Mouse (Mus musculus): ENCODE measurements around the gene Fgfr2. TPM values are rescaled to one million over a fixed set of nuclear protein-coding genes. Genes with fewer than 3 reads are reported as not detected.
A peak's percentile ranks its signal among the peaks of the same experiment; 100 is the strongest.

Fgfr2 gene
- polyA plus RNA-seq, 1 experiment = 14.8 TPM

- Histone ChIP-seq H3K27me3 (replicated peaks; ENCODE audit: control insufficient read depth, insufficient read depth, low read length) (no peaks in the 10 kb centered on the region), H3K4me3 (ENCODE audit: insufficient read depth, low read depth, low read length) (no peak overlapping the region), H3K36me3 (ENCODE audit: control insufficient read depth, insufficient read depth, low read length) (no peaks in the 10 kb centered on the region), H3K27ac (ENCODE audit: insufficient read depth, low read depth, low read length) (no peak overlapping the region), H3K4me1 (ENCODE audit: control insufficient read depth, insufficient read depth, low read length) (peaks cover 62% of the 10 kb centered on the region)
- 88% methylated on average over 5 of the region's 5 CpGs for WGBS
- no peak for DNase-seq
- TF ChIP-seq POLR2A (IDR thresholded peaks at IDR 0.05; ENCODE audit: low read depth, low read length) (no peak), CTCF (conservative IDR thresholded peaks at IDR 0.05; ENCODE audit: insufficient read depth, insufficient read length, low read depth, low read length) (peak; percentile 35)
These were observed 68.7 kb downstream of the Fgfr2 start for GRCm38 (mm10) chr7:133054486-133054885.

GRCm38 (mm10) chr7:133053757-133054156 lies 69.4 kb downstream of the Fgfr2 start:
- no peaks in the 10 kb centered on the region for H3K36me3 ChIP-seq (ENCODE audit: control insufficient read depth, insufficient read depth, low read length)

GRCm38 (mm10) chr7:133052819-133053218 lies 70.3 kb downstream of the Fgfr2 start:
- no peaks in the 10 kb centered on the region for H3K36me3 ChIP-seq (ENCODE audit: control insufficient read depth, insufficient read depth, low read length)
- no peaks in the 10 kb centered on the region for H3K27me3 ChIP-seq (replicated peaks; ENCODE audit: control insufficient read depth, insufficient read depth, low read length)
- peak; percentile 80 for DNase-seq
- WGBS = 42% methylated on average over 8 of the region's 8 CpGs
- TF ChIP-seq POLR2A (IDR thresholded peaks at IDR 0.05; ENCODE audit: low read depth, low read length) = no peak
- no peak for TF ChIP-seq CTCF (conservative IDR thresholded peaks at IDR 0.05; ENCODE audit: insufficient read depth, insufficient read length, low read depth, low read length)
- H3K4me1 ChIP-seq (ENCODE audit: control insufficient read depth, insufficient read depth, low read length) = peaks cover 52% of the 10 kb centered on the region
- H3K27ac ChIP-seq (ENCODE audit: insufficient read depth, low read depth, low read length) = peak overlapping the region; percentile 39
- no peak overlapping the region for H3K4me3 ChIP-seq (ENCODE audit: insufficient read depth, low read depth, low read length)

More at GRCm38 (mm10) chr7:133053757-133054156, 69.4 kb downstream of the Fgfr2 start:
- peak; percentile 47 for DNase-seq
- WGBS = 52% methylated on average over 9 of the region's 9 CpGs
- H3K27me3 ChIP-seq (replicated peaks; ENCODE audit: control insufficient read depth, insufficient read depth, low read length) = no peaks in the 10 kb centered on the region
- no peak overlapping the region for H3K4me3 ChIP-seq (ENCODE audit: insufficient read depth, low read depth, low read length)
- TF ChIP-seq CTCF (conservative IDR thresholded peaks at IDR 0.05; ENCODE audit: insufficient read depth, insufficient read length, low read depth, low read length) = no peak
- no peak for TF ChIP-seq POLR2A (IDR thresholded peaks at IDR 0.05; ENCODE audit: low read depth, low read length)
- peaks cover 55% of the 10 kb centered on the region for H3K4me1 ChIP-seq (ENCODE audit: control insufficient read depth, insufficient read depth, low read length)
- no peak overlapping the region for H3K27ac ChIP-seq (ENCODE audit: insufficient read depth, low read depth, low read length)

GRCm38 (mm10) chr7:133050681-133051080 lies 72.5 kb downstream of the Fgfr2 start:
- WGBS = 35% methylated on average over 6 of the region's 6 CpGs
- H3K4me3 ChIP-seq (ENCODE audit: insufficient read depth, low read depth, low read length) = no peak overlapping the region
- H3K27ac ChIP-seq (ENCODE audit: insufficient read depth, low read depth, low read length) = peak overlapping the region; percentile 32
- DNase-seq = peak; percentile 81
- H3K36me3 ChIP-seq (ENCODE audit: control insufficient read depth, insufficient read depth, low read length) = no peaks in the 10 kb centered on the region
- H3K4me1 ChIP-seq (ENCODE audit: control insufficient read depth, insufficient read depth, low read length) = peaks cover 48% of the 10 kb centered on the region
- no peak for TF ChIP-seq POLR2A (IDR thresholded peaks at IDR 0.05; ENCODE audit: low read depth, low read length)
- TF ChIP-seq CTCF (conservative IDR thresholded peaks at IDR 0.05; ENCODE audit: insufficient read depth, insufficient read length, low read depth, low read length) = no peak
- no peaks in the 10 kb centered on the region for H3K27me3 ChIP-seq (replicated peaks; ENCODE audit: control insufficient read depth, insufficient read depth, low read length)

GRCm38 (mm10) chr7:133048085-133048630 lies 75.0 kb downstream of the Fgfr2 start:
- H3K4me3 ChIP-seq (ENCODE audit: insufficient read depth, low read depth, low read length) = no peak overlapping the region
- H3K27me3 ChIP-seq (replicated peaks; ENCODE audit: control insufficient read depth, insufficient read depth, low read length) = no peaks in the 10 kb centered on the region
- H3K36me3 ChIP-seq (ENCODE audit: control insufficient read depth, insufficient read depth, low read length) = no peaks in the 10 kb centered on the region
- no peak for DNase-seq
- 65% methylated on average over 3 of the region's 3 CpGs for WGBS
- TF ChIP-seq CTCF (conservative IDR thresholded peaks at IDR 0.05; ENCODE audit: insufficient read depth, insufficient read length, low read depth, low read length) (no peak), POLR2A (IDR thresholded peaks at IDR 0.05; ENCODE audit: low read depth, low read length) (no peak)
- H3K4me1 ChIP-seq (ENCODE audit: control insufficient read depth, insufficient read depth, low read length) = peaks cover 40% of the 10 kb centered on the region
- H3K27ac ChIP-seq (ENCODE audit: insufficient read depth, low read depth, low read length) = no peak overlapping the region

- DNase-seq = peak; percentile 52
- H3K4me3 ChIP-seq (ENCODE audit: insufficient read depth, low read depth, low read length) = no peak overlapping the region
- H3K27ac ChIP-seq (ENCODE audit: insufficient read depth, low read depth, low read length) = no peak overlapping the region
- no peak for TF ChIP-seq POLR2A (IDR thresholded peaks at IDR 0.05; ENCODE audit: low read depth, low read length)
- peak; percentile 30; the same call in 1 of the 2 replicates for TF ChIP-seq CTCF (conservative IDR thresholded peaks at IDR 0.05; ENCODE audit: insufficient read depth, insufficient read length, low read depth, low read length)
- WGBS = 58% methylated on average over 4 of the region's 4 CpGs
- H3K4me1 ChIP-seq (ENCODE audit: control insufficient read depth, insufficient read depth, low read length) = peaks cover 34% of the 10 kb centered on the region
- H3K36me3 ChIP-seq (ENCODE audit: control insufficient read depth, insufficient read depth, low read length) = no peaks in the 10 kb centered on the region
- H3K27me3 ChIP-seq (replicated peaks; ENCODE audit: control insufficient read depth, insufficient read depth, low read length) = no peaks in the 10 kb centered on the region
These were observed 75.9 kb downstream of the Fgfr2 start for GRCm38 (mm10) chr7:133047287-133047686.

GRCm38 (mm10) chr7:133044721-133045120 lies 78.4 kb downstream of the Fgfr2 start:
- peaks cover 17% of the 10 kb centered on the region for H3K4me1 ChIP-seq (ENCODE audit: control insufficient read depth, insufficient read depth, low read length)
- TF ChIP-seq CTCF (conservative IDR thresholded peaks at IDR 0.05; ENCODE audit: insufficient read depth, insufficient read length, low read depth, low read length) = no peak
- TF ChIP-seq POLR2A (IDR thresholded peaks at IDR 0.05; ENCODE audit: low read depth, low read length) = no peak
- no peaks in the 10 kb centered on the region for H3K36me3 ChIP-seq (ENCODE audit: control insufficient read depth, insufficient read depth, low read length)
- H3K27me3 ChIP-seq (replicated peaks; ENCODE audit: control insufficient read depth, insufficient read depth, low read length) = no peaks in the 10 kb centered on the region
- WGBS = 44% methylated on average over 4 of the region's 4 CpGs
- no peak overlapping the region for H3K27ac ChIP-seq (ENCODE audit: insufficient read depth, low read depth, low read length)
- H3K4me3 ChIP-seq (ENCODE audit: insufficient read depth, low read depth, low read length) = no peak overlapping the region
- DNase-seq = no peak

All from kidney, adult 2 months (tissue).